Mouse (Mus musculus): ENCODE results near the gene Capzb. TPM values are rescaled to one million over a fixed set of nuclear protein-coding genes. Genes with fewer than 3 reads are reported as not detected.

Gene Capzb
- total and polyA plus RNA-seq, 3 experiments = 103 to 354 TPM; not detected in 1

DNA sequence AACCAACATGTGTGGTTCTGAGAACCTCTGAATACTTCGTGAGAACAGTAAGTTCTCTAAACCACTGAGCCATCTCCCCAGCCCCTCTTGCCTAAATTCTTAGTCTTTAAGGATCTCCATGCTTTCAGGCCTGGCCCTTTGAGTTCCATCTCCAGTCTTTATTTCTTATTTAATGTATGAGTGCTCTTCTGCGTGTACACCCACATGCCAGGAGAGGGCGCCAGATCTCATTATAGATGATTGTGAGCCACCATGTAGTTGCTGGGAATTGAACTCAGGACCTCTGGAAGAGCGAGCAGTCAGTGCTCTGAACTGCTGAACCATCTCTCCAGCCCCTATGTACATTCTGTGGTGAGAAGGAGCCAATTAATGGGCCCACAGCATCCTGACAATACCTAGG lies 119.9 kb downstream of the Capzb start:
- peaks cover 4% of the 10 kb centered on the region; the same call in 1 of the 2 replicates for H3K79me2 ChIP-seq (ENCODE audit: control insufficient read depth, insufficient read depth, low read length, poor library complexity)
- no peak overlapping the region for H3K9ac ChIP-seq (ENCODE audit: control insufficient read depth, low read depth, low read length, poor library complexity, severe bottlenecking)
- H3K36me3 ChIP-seq (ENCODE audit: control insufficient read depth in 1 of 2, insufficient read depth in 2 of 2, low read length in 2 of 2) = no peaks in the 10 kb centered on the region; a peak in 1 of 4 replicates
- no peaks in the 10 kb centered on the region for H3K27me3 ChIP-seq (ENCODE audit: control insufficient read depth in 1 of 2, insufficient read depth in 2 of 2, low read length in 2 of 2)
- H3K9me3 ChIP-seq (replicated peaks; ENCODE audit: insufficient read depth, low read length) = no peaks in the 10 kb centered on the region
- no peak overlapping the region for H3K27ac ChIP-seq (ENCODE audit: control insufficient read depth, low read depth, low read length)
- H3K4me1 ChIP-seq (ENCODE audit: control insufficient read depth in 1 of 2, insufficient read depth in 2 of 2, low read length in 2 of 2) = peaks cover 0 to 9% of the 10 kb centered on the region in 2 experiments; a peak in 2 of 4 replicates
- peak; percentile 84 for DNase-seq (ENCODE audit: low read depth, low spot score)
- no peak overlapping the region for H3K4me3 ChIP-seq (ENCODE audit: control insufficient read depth in 1 of 2, insufficient read depth in 1 of 2, low read depth in 2 of 2, low read length in 2 of 2)
- TF ChIP-seq HCFC1 (IDR thresholded peaks at IDR 0.05; ENCODE audit: low read depth, low read length) = no peak
- TF ChIP-seq ZKSCAN1 (IDR thresholded peaks at IDR 0.05; ENCODE audit: low read depth, low read length) = no peak
- no peak for TF ChIP-seq TCF12 (IDR thresholded peaks at IDR 0.05; ENCODE audit: low read depth, low read length)
- peak; percentile 36 for TF ChIP-seq ZC3H11A (IDR thresholded peaks at IDR 0.05; ENCODE audit: low read depth, low read length)
- TF ChIP-seq MAFK (IDR thresholded peaks at IDR 0.05; ENCODE audit: borderline replicate concordance, low read depth, low read length) = no peak
- TF ChIP-seq TAL1 (IDR thresholded peaks at IDR 0.05; ENCODE audit: low read length) = no peak
- no peak for TF ChIP-seq ZMIZ1 (IDR thresholded peaks at IDR 0.05; ENCODE audit: low read depth, low read length)
- TF ChIP-seq RAD21 (IDR thresholded peaks at IDR 0.05; ENCODE audit: low read depth, low read length) = peak; percentile 47
- TF ChIP-seq JUND (IDR thresholded peaks at IDR 0.05; ENCODE audit: low read depth, low read length) = no peak
- TF ChIP-seq NRF1 (IDR thresholded peaks at IDR 0.05; ENCODE audit: insufficient read depth, low read depth, low read length, poor library complexity, severe bottlenecking) = no peak
- no peak for TF ChIP-seq TBP (IDR thresholded peaks at IDR 0.05; ENCODE audit: low read depth, low read length)
- no peak for TF ChIP-seq MYC (IDR thresholded peaks at IDR 0.05; ENCODE audit: low read depth, low read length)
- no peak for TF ChIP-seq USF1 (IDR thresholded peaks at IDR 0.05; ENCODE audit: low read depth, low read length)
- no peak for TF ChIP-seq RCOR1 (IDR thresholded peaks at IDR 0.05; ENCODE audit: low read depth, low read length)
- TF ChIP-seq POLR2AphosphoS5 (IDR thresholded peaks at IDR 0.05; ENCODE audit: borderline replicate concordance, low read depth, low read length) = no peak
- no peak for TF ChIP-seq CHD2 (IDR thresholded peaks at IDR 0.05; ENCODE audit: low read length)
- no peak for TF ChIP-seq SIN3A (IDR thresholded peaks at IDR 0.05; ENCODE audit: low read length)
- no peak for TF ChIP-seq KAT2A (conservative IDR thresholded peaks at IDR 0.05; ENCODE audit: low read depth, low read length)
- no peak for TF ChIP-seq BHLHE40 (IDR thresholded peaks at IDR 0.05; ENCODE audit: borderline replicate concordance, low read depth, low read length)
- TF ChIP-seq POLR2A (IDR thresholded peaks at IDR 0.05; ENCODE audit: control insufficient read depth in 1 of 2, insufficient read depth in 1 of 2, low read depth in 1 of 2, low read length in 2 of 2, poor library complexity in 1 of 2) = no peak
- TF ChIP-seq MAZ (IDR thresholded peaks at IDR 0.05; ENCODE audit: low read depth, low read length) = no peak
- no peak for TF ChIP-seq E2F4 (IDR thresholded peaks at IDR 0.05; ENCODE audit: borderline replicate concordance, low read depth, low read length)
- no peak for TF ChIP-seq EP300 (IDR thresholded peaks at IDR 0.05; ENCODE audit: low read depth in 1 of 2, low read length in 2 of 2)
- no peak for TF ChIP-seq MYB (IDR thresholded peaks at IDR 0.05; ENCODE audit: low read depth, low read length)
- TF ChIP-seq SMC3 (IDR thresholded peaks at IDR 0.05; ENCODE audit: low read depth, low read length) = peak; percentile 60
- no peak for TF ChIP-seq GATA1 (IDR thresholded peaks at IDR 0.05; ENCODE audit: low read depth, low read length)
- no peak for TF ChIP-seq MXI1 (IDR thresholded peaks at IDR 0.05; ENCODE audit: low read depth, low read length)
- TF ChIP-seq CTCF (IDR thresholded peaks at IDR 0.05 in 2 of 3, conservative IDR thresholded peaks at IDR 0.05 in 1 of 3; ENCODE audit: control insufficient read depth in 1 of 3, insufficient read depth in 1 of 3, low read depth in 2 of 3, low read length in 3 of 3, poor library complexity in 1 of 3, severe bottlenecking in 1 of 3) = peak; percentile 59 to 69 (median 67)
- TF ChIP-seq ZNF384 (IDR thresholded peaks at IDR 0.05; ENCODE audit: low read depth, low read length) = no peak
- no peak for TF ChIP-seq MAX (IDR thresholded peaks at IDR 0.05; ENCODE audit: low read length)
- no peak for TF ChIP-seq ETS1 (IDR thresholded peaks at IDR 0.05; ENCODE audit: low read depth, low read length)
- no peak for TF ChIP-seq NELFE (IDR thresholded peaks at IDR 0.05; ENCODE audit: low read depth, low read length)
- TF ChIP-seq UBTF (IDR thresholded peaks at IDR 0.05; ENCODE audit: borderline replicate concordance, insufficient read depth, low read depth, low read length) = no peak
- no peak for TF ChIP-seq MEF2A (IDR thresholded peaks at IDR 0.05; ENCODE audit: extremely low read depth, insufficient replicate concordance, low read depth, low read length, poor library complexity, severe bottlenecking)
- TF ChIP-seq POLR2AphosphoS2 (IDR thresholded peaks at IDR 0.05; ENCODE audit: low read length) = no peak
